Mouse (Mus musculus): ENCODE results near the gene Zfp672. TPM values are rescaled to one million over a fixed set of nuclear protein-coding genes. Genes with fewer than 3 reads are reported as not detected.
A peak's percentile ranks its signal among the peaks of the same experiment; 100 is the strongest.

Zfp672 gene
- total and polyA plus RNA-seq, 3 experiments: 31.2 to 38.8 (median 34.9) TPM

DNA sequence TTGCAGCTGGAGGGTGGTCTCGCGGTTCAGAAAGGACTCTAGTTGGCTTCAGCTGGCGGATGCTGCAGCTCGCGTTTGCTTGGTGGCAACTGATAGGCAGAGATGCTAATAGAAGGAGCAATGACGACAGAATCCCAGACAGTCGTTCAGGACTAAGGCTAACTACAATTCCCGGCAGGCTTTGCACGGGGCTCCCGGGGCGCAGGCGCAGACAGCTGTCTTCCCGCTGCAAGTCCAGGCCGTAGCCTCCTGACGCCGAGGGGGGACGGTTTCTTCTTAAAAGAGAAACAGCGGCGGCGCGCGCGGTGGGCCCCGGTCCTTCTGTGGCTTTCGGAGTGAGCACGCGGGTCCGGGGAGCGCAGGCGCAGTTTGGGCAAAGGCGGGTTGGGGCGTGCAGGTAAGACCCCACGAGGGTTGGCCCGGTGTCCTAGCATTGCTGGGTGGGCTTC lies 23.3 kb downstream of the Zfp672 start, which contains the start of gene Zfp692:
TSS of gene Zfp692 (plus strand) at position 210 of the 449 bp plus-strand sequence.
- H3K4me2 ChIP-seq (ENCODE audit: insufficient read depth, low read depth, poor library complexity, severe bottlenecking): peak within 1 kb of the TSS; percentile 75
- peaks cover 3 to 33% of the 10 kb centered on the region in 2 experiments for H3K36me3 ChIP-seq (replicated peaks in 1 of 2; ENCODE audit: control insufficient read depth in 1 of 2, insufficient read depth in 1 of 2, low read length in 1 of 2)
- H3K79me2 ChIP-seq (replicated peaks; ENCODE audit: control insufficient read depth, extremely low read depth, insufficient read depth, poor library complexity, severe bottlenecking): no peaks in the 10 kb centered on the region
- H3K27ac ChIP-seq (ENCODE audit: insufficient read depth, low read depth): no peak within 1 kb of the TSS
- in situ Hi-C loops (cut with MboI; ENCODE audit: low pct_ligation_motif_present, low pct_unique_long_range_greater_than_20kb, low sequenced_read_pairs) (loop anchor here (10.0 kb wide), 2 partner anchors 122 to 352 kb away; no protein-coding TSS in a partner anchor), dilution Hi-C loops (cut with MboI; ENCODE audit: extremely low pct_ligation_motif_present, extremely low pct_unique_long_range_greater_than_20kb, low sequenced_read_pairs) (no loop called here)
- peak; percentile 98 for DNase-seq (ENCODE audit: extremely low read depth)
- H3K27me3 ChIP-seq (replicated peaks): no peaks in the 10 kb centered on the region
- H3K4me1 ChIP-seq (ENCODE audit: control insufficient read depth in 1 of 2, insufficient read depth in 2 of 2): peaks cover 8 to 24% of the 10 kb centered on the region in 2 experiments
- peak within 1 kb of the TSS; percentile 56 for H3K9ac ChIP-seq (ENCODE audit: insufficient read depth, low read depth)
- H3K4me3 ChIP-seq (replicated peaks in 1 of 3; ENCODE audit: low read depth in 2 of 3, low read length in 2 of 3, poor library complexity in 1 of 3): peak within 1 kb of the TSS; percentile 60 to 62 (median 62)
- H3K9me3 ChIP-seq (replicated peaks; ENCODE audit: low read length): no peaks in the 10 kb centered on the region
- TF ChIP-seq KAT2A (IDR thresholded peaks at IDR 0.05; ENCODE audit: insufficient replicate concordance, low read length) (peak; percentile 95), NRF1 (IDR thresholded peaks at IDR 0.05; ENCODE audit: low read depth, low read length) (peak; percentile 95), MYC (IDR thresholded peaks at IDR 0.05; ENCODE audit: low read depth, low read length) (peak; percentile 61; the same call in 1 of the 2 replicates), SIN3A (IDR thresholded peaks at IDR 0.05; ENCODE audit: low read length) (peak; percentile 90), ELF1 (IDR thresholded peaks at IDR 0.05; ENCODE audit: low read depth, low read length) (peak; percentile 82), HCFC1 (IDR thresholded peaks at IDR 0.05; ENCODE audit: low read depth, low read length) (peak; percentile 99), MAX (IDR thresholded peaks at IDR 0.05; ENCODE audit: low read length) (peak; percentile 93), POLR2A (IDR thresholded peaks at IDR 0.05; ENCODE audit: low read depth, low read length) (peak; percentile 54), JUN (IDR thresholded peaks at IDR 0.05; ENCODE audit: insufficient read depth, low read depth, low read length) (no peak; the same call in 1 of the 2 replicates), RCOR1 (conservative IDR thresholded peaks at IDR 0.05; ENCODE audit: low read depth, low read length) (no peak), JUND (conservative IDR thresholded peaks at IDR 0.05; ENCODE audit: low read depth, low read length) (0 out of 2 replicates have a peak, but pooled peaks have one; percentile 39), CHD2 (IDR thresholded peaks at IDR 0.05; ENCODE audit: low read length) (no peak; the same call in 1 of the 2 replicates), NELFE (IDR thresholded peaks at IDR 0.05; ENCODE audit: low read depth, low read length) (0 out of 2 replicates have a peak, but pooled peaks have one; percentile 61), MAZ (IDR thresholded peaks at IDR 0.05; ENCODE audit: low read depth, low read length) (peak; percentile 69; the same call in 1 of the 2 replicates), E2F4 (IDR thresholded peaks at IDR 0.05; ENCODE audit: insufficient replicate concordance, low read depth, low read length) (0 out of 2 replicates have a peak, but pooled peaks have one; percentile 64), MEF2A (IDR thresholded peaks at IDR 0.05; ENCODE audit: borderline replicate concordance, low read depth, low read length) (peak; percentile 73), EP300 (IDR thresholded peaks at IDR 0.05; ENCODE audit: low read length) (no peak), USF1 (IDR thresholded peaks at IDR 0.05; ENCODE audit: low read depth, low read length) (peak; percentile 8; the same call in 1 of the 2 replicates), CHD1 (IDR thresholded peaks at IDR 0.05; ENCODE audit: low read depth, low read length) (peak; percentile 3; the same call in 1 of the 2 replicates), ZNF384 (IDR thresholded peaks at IDR 0.05; ENCODE audit: low read depth, low read length) (no peak), TBP (conservative IDR thresholded peaks at IDR 0.05; ENCODE audit: low read depth, low read length) (peak; percentile 69; the same call in 1 of the 2 replicates), ETS1 (conservative IDR thresholded peaks at IDR 0.05; ENCODE audit: low read depth, low read length) (peak; percentile 45), GABPA (IDR thresholded peaks at IDR 0.05; ENCODE audit: insufficient replicate concordance, low read depth, low read length) (peak; percentile 69; the same call in 1 of the 2 replicates), BHLHE40 (IDR thresholded peaks at IDR 0.05; ENCODE audit: low read depth, low read length) (peak; percentile 34; the same call in 1 of the 2 replicates), TCF12 (IDR thresholded peaks at IDR 0.05; ENCODE audit: low read depth, low read length) (peak; percentile 81), IRF4 (IDR thresholded peaks at IDR 0.05; ENCODE audit: low read depth, low read length) (peak; percentile 73; the same call in 1 of the 2 replicates), UBTF (IDR thresholded peaks at IDR 0.05; ENCODE audit: low read depth, low read length) (no peak), ZMIZ1 (IDR thresholded peaks at IDR 0.05; ENCODE audit: low read depth, low read length) (no peak; the same call in 1 of the 2 replicates), ZC3H11A (IDR thresholded peaks at IDR 0.05; ENCODE audit: low read depth, low read length) (peak; percentile 67)
